Mouse (Mus musculus) erythroblast, embryonic 14.5 days (primary cell): Measurements from ENCODE around the gene Gna15.

Experiments
- GATA1 ChIP-seq: IDR thresholded peaks from 2 replicates; pipeline ENCODE4 v1.6.1; 2012; ENCODE audit warnings: low read length, inconsistent platforms, mixed read lengths
- TAL1 ChIP-seq: IDR thresholded peaks from 3 replicates; pipeline ENCODE4 v1.6.1; 2012; ENCODE audit warnings: low read length, inconsistent platforms, mixed read lengths

- TF ChIP-seq TAL1 (no peak), GATA1 (no peak)
Measured at GRCm38 (mm10) chr10:81459399-81459798, 64.6 kb downstream of the Gna15 start.
